Mouse (Mus musculus) CH12.LX (cell line): ENCODE measurements around the gene Rpl10a. TPM values are rescaled to one million over a fixed set of nuclear protein-coding genes. Genes with fewer than 3 reads are reported as not detected.
A peak's percentile ranks its signal among the peaks of the same experiment; 100 is the strongest.
"Not testable (repeated sequence)": the region's sequence is repeated elsewhere in the genome, so short reads cannot be mapped to it uniquely, and the experiment has no call there.

Experiments used
- DNase-seq: peaks from one replicate; pipeline ENCODE4 v3.0.0-alpha.2; 2013; ENCODE audit errors: extremely low read depth
- H3K27ac ChIP-seq: 2 replicates; pipeline ENCODE4 v1.5.1; 2012; ENCODE audit warnings: low read depth, mild to moderate bottlenecking, control low read depth, moderate library complexity; ENCODE audit not compliant: insufficient read depth
- H3K27me3 ChIP-seq: replicated peaks from 2 replicates; pipeline ENCODE3; 2012; ENCODE audit warnings: inconsistent platforms
- H3K36me3 ChIP-seq, 2 experiments: replicated peaks in 1 of 2; 2 replicates each; pipeline versions ENCODE3 to v1.6.1; 2012; ENCODE audit warnings: inconsistent platforms in 1 of 2, low read length in 1 of 2, mild to moderate bottlenecking in 1 of 2, mixed read lengths in 1 of 2, moderate library complexity in 1 of 2; ENCODE audit not compliant: control insufficient read depth in 1 of 2, insufficient read depth in 1 of 2
- H3K4me1 ChIP-seq, 2 experiments: 2 replicates each; pipeline ENCODE4 v1.6.1; 2012; ENCODE audit warnings: inconsistent platforms in 1 of 2, moderate library complexity in 1 of 2; ENCODE audit not compliant: insufficient read depth in 2 of 2, control insufficient read depth in 1 of 2
- H3K4me2 ChIP-seq: 2 replicates; pipeline ENCODE4 v1.6.1; 2012; ENCODE audit warnings: low read depth, mild to moderate bottlenecking, control low read depth; ENCODE audit not compliant: poor library complexity, insufficient read depth, severe bottlenecking
- H3K4me3 ChIP-seq, 3 experiments: fragments of 150-350 bp in 1 of 3; sonication (generic) in 1 of 3; replicated peaks in 1 of 3; 2 replicates each; pipeline versions ENCODE3 to v1.5.1; 2011 to 2012; ENCODE audit warnings: low read depth in 2 of 3, low read length in 2 of 3, mild to moderate bottlenecking in 2 of 3, moderate library complexity in 2 of 3, control low read depth in 1 of 3, improper control_type of control experiment in 1 of 3, inconsistent platforms in 1 of 3, mixed read lengths in 1 of 3; ENCODE audit not compliant: poor library complexity in 1 of 3
- H3K79me2 ChIP-seq: replicated peaks from 2 replicates; pipeline ENCODE4 v1.6.1; 2012; ENCODE audit warnings: mild to moderate bottlenecking, moderate library complexity; ENCODE audit not compliant: control insufficient read depth, poor library complexity, insufficient read depth, severe bottlenecking; ENCODE audit errors: extremely low read depth
- H3K9ac ChIP-seq: 2 replicates; pipeline ENCODE4 v1.6.1; 2012; ENCODE audit warnings: low read depth, mild to moderate bottlenecking, control low read depth, moderate library complexity; ENCODE audit not compliant: insufficient read depth
- H3K9me3 ChIP-seq: replicated peaks from 2 replicates; pipeline ENCODE3; 2012; ENCODE audit warnings: low read length, inconsistent platforms, mixed read lengths
- BHLHE40 ChIP-seq: IDR thresholded peaks from 2 replicates; pipeline ENCODE4 v1.6.1; 2011; ENCODE audit warnings: mild to moderate bottlenecking, low read depth, low read length, improper control_type of control experiment
- CHD2 ChIP-seq: IDR thresholded peaks from 2 replicates; pipeline ENCODE4 v1.6.1; 2011; ENCODE audit warnings: low read length, improper control_type of control experiment
- GABPA ChIP-seq: IDR thresholded peaks from 2 replicates; pipeline ENCODE4 v1.6.1; 2012; ENCODE audit warnings: low read depth, low read length, improper control_type of control experiment, inconsistent platforms; ENCODE audit not compliant: insufficient replicate concordance
- POLR2A ChIP-seq: IDR thresholded peaks from 2 replicates; pipeline ENCODE4 v1.6.1; 2011; ENCODE audit warnings: low read depth, mild to moderate bottlenecking, improper control_type of control experiment, low read length
- POLR2AphosphoS2 ChIP-seq: IDR thresholded peaks from 2 replicates; pipeline ENCODE4 v1.6.1; 2011; ENCODE audit warnings: low read depth, low read length, improper control_type of control experiment
- RCOR1 ChIP-seq: conservative IDR thresholded peaks from 2 replicates; pipeline ENCODE4 v1.6.1; 2012; ENCODE audit warnings: low read depth, mild to moderate bottlenecking, inconsistent platforms, low read length, improper control_type of control experiment
- UBTF ChIP-seq: IDR thresholded peaks from 2 replicates; pipeline ENCODE4 v1.6.1; 2012; ENCODE audit warnings: low read depth, mild to moderate bottlenecking, inconsistent platforms, low read length, improper control_type of control experiment, moderate library complexity
- USF2 ChIP-seq: conservative IDR thresholded peaks from 2 replicates; pipeline ENCODE4 v1.6.1; 2011; ENCODE audit warnings: low read depth, low read length, improper control_type of control experiment
- ZMIZ1 ChIP-seq: IDR thresholded peaks from 2 replicates; pipeline ENCODE4 v1.6.1; 2012; ENCODE audit warnings: low read depth, mild to moderate bottlenecking, inconsistent platforms, low read length, improper control_type of control experiment
- dilution Hi-C: fragments of 300-500 bp; cut with MboI; formaldehyde crosslinking; loops from 2 replicates; pipeline ENCODE4 v1.14.3; 2020; ENCODE audit warnings: low sequenced_read_pairs; ENCODE audit not compliant: extremely low pct_unique_long_range_greater_than_20kb, extremely low pct_ligation_motif_present
- in situ Hi-C: fragments of 300-500 bp; cut with MboI; formaldehyde crosslinking; loops from 3 replicates; pipeline ENCODE4 v1.14.3; 2019; ENCODE audit warnings: low sequenced_read_pairs, low pct_ligation_motif_present, low pct_unique_long_range_greater_than_20kb, mixed read lengths
- polyA plus RNA-seq: library from polyadenylated mRNA; unstranded; fragments of >175 nt; gene quantifications from 2 replicates; pipeline ENCODE4 v1.2.1, GENCODE M21; 2012; ENCODE audit warnings: low read depth; ENCODE audit not compliant: insufficient read length
- total RNA-seq, 2 experiments: library from RNA; depleted of rRNA; stranded (reverse); fragments of 300-350 nt in 1 of 2; fragments of >200 nt in 1 of 2; gene quantifications; 2 replicates each; pipeline ENCODE4 v1.2.3; 2012 to 2014

Rpl10a gene
- total and polyA plus RNA-seq, 3 experiments, result 1,605 to 4,144 (median 3,467) TPM

GRCm38 (mm10) chr17:28330232-28330546 lies 1.9 kb downstream of the Rpl10a start:
- peaks cover 14% of the 10 kb centered on the region for H3K27me3 ChIP-seq
- TF ChIP-seq POLR2AphosphoS2 (peak; percentile 89), POLR2A (peak; percentile 50), USF2 (no peak), GABPA (no peak)
- TF ChIP-seq, all 38 proteins: peak for 2
- Histone ChIP-seq H3K79me2 (peaks cover 15% of the 10 kb centered on the region), H3K4me2 (peak overlapping the region; percentile 88), H3K4me1 (peaks cover 13 to 26% of the 10 kb centered on the region in 2 experiments), H3K9ac (peak overlapping the region; percentile 98), H3K9me3 (no peaks in the 10 kb centered on the region), H3K36me3 (peaks cover 32 to 54% of the 10 kb centered on the region in 2 experiments), H3K4me3 (peak overlapping the region; percentile 90 to 100 (median 93)), H3K27ac (no peak overlapping the region)
- in situ Hi-C loops (no loop called here), dilution Hi-C loops (no loop called here)
- no peak for DNase-seq

DNA sequence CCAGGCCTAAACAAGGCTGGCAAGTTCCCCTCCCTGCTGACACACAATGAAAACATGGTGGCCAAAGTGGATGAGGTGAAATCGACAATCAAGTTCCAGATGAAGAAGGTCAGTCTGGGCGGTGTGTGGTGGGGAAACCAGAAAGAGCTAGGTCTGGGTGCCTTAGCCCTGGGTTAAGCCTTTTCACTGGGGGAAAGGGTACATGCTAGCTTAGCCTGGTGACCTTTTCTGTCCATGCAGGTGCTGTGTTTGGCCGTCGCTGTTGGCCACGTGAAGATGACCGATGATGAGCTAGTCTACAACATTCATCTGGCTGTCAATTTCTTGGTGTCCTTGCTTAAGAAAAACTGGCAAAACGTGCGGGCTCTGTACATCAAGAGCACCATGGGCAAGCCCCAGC lies 2.3 kb downstream of the Rpl10a start:
- dilution Hi-C loops, DNase-seq, in situ Hi-C loops, H3K9me3 ChIP-seq, H3K27ac ChIP-seq: not testable (repeated sequence)
- Histone ChIP-seq H3K79me2 (peaks cover 15% of the 10 kb centered on the region), H3K4me2 (peak overlapping the region; percentile 88; the same call in 1 of the 2 replicates), H3K9ac (peak overlapping the region; percentile 10; the same call in 1 of the 2 replicates), H3K4me3 (peak overlapping the region in 2 of 3 experiments; percentile 41 to 100), H3K36me3 (peaks cover 30 to 50% of the 10 kb centered on the region in 2 experiments), H3K4me1 (peaks cover 13 to 28% of the 10 kb centered on the region in 2 experiments), H3K27me3 (peaks cover 18% of the 10 kb centered on the region)

- Histone ChIP-seq H3K79me2 (peaks cover 15% of the 10 kb centered on the region), H3K36me3 (peaks cover 26 to 41% of the 10 kb centered on the region in 2 experiments), H3K9me3 (no peaks in the 10 kb centered on the region), H3K27ac (no peak overlapping the region), H3K4me1 (peaks cover 13 to 37% of the 10 kb centered on the region in 2 experiments), H3K27me3 (peaks cover 24% of the 10 kb centered on the region), H3K9ac (no peak overlapping the region), H3K4me2 (peak overlapping the region; percentile 12; the same call in 1 of the 2 replicates)
- dilution Hi-C loops (no loop called here), in situ Hi-C loops (no loop called here)
- peak; percentile 59; the same call in 1 of the 2 replicates for TF ChIP-seq POLR2AphosphoS2
- 0 out of 2 replicates have a peak, but pooled peaks have one; percentile 5 for TF ChIP-seq BHLHE40
- no peak; the same call in none of the 2 replicates for TF ChIP-seq ZMIZ1
- TF ChIP-seq POLR2A, result peak; percentile 58; the same call in 1 of the 2 replicates
- TF ChIP-seq UBTF, result no peak
- TF ChIP-seq RCOR1, result peak; percentile 13; the same call in 1 of the 2 replicates
- TF ChIP-seq CHD2, result peak; percentile 77
- TF ChIP-seq, all 38 proteins: peak for 5
- peak; percentile 43 for DNase-seq
- H3K4me3 ChIP-seq, result peak overlapping the region in 1 of 3 experiments; percentile 38
These were observed 3.2 kb downstream of the Rpl10a start for GRCm38 (mm10) chr17:28331241-28332112.
